Mouse (Mus musculus) cerebellum, adult 8-10 months (tissue): ENCODE results near the gene Eaf1.

Experiments
- DNase-seq: peaks from one replicate; pipeline ENCODE4 v3.0.0; 2022

Eaf1 gene

GRCm38 (mm10) chr14:31515895-31516294 lies 21.7 kb downstream of the Eaf1 start:
- DNase-seq: no peak

GRCm38 (mm10) chr14:31519165-31519564 lies 25.0 kb downstream of the Eaf1 start:
- DNase-seq: no peak

DNA sequence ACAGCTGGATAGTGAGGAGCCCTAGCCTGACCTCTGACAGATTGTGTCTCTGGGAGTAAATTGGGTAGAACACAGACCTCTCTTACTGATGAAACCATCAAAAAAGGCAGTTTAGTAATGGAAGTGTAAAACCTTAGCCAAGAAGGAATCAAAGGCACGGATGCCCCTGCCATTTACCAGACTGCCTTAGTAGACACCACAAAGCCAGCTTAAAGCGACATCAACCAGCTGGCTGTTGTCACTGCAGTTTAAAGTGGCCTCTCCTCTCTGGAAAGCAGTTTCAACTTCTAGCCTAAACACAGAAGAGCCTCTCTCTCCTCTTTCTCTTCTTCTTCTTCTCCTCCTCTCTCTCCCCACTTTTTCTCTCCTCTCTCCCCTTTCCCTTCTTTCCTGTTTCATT lies 27.1 kb downstream of the Eaf1 start:
- DNase-seq: no peak

GRCm38 (mm10) chr14:31525040-31525810 lies 31.0 kb downstream of the Eaf1 start:
- DNase-seq: no peak

DNA sequence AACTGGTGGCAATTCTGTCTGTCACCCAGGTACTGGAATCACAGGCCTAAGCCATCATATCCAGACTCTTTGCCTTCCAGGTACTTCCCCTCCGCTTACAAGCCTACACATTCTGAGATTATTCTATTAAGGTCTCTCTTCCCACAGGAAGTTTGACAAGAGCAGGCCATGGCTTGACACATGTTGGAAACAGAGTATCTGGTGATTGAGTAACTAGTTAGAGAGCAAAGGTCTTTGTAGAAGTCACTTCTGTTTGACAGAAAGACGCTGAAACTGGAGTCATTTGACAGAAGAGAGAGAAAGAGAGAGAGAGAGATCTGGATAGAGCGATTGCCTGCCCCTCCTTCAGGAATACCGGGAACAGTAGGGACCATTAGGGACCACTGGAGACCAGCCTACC lies 36.6 kb downstream of the Eaf1 start:
- DNase-seq: no peak

DNA sequence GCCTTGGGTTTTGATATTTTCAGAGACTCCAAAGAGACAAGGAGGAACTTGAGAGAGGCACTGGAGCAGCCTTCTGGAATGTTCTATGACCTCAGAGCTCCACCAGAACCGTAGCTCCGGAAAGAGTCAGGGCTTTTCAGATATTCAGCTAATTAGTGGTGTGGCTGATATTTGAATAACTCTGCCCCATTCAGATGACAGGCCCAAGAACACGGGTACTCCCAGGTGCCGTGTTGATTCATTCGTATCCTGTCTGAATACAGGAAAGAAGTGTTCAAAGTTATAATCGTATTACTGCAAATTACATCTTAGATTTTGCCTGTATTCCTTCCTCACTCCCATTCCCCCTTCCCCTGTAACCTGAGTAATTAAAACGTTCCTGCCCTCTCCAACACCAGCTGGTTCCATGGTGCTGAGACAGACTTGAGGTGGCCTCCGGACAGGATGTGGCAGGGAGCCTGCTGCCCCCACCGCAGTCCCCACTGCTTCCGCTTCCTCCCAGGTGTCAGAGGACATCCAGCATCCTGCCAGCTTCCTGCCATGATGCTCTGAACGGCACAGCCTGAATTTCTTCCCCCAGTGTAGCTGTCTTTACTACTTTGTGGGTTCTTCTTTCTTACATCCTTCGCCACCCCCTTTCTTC lies 37.4 kb downstream of the Eaf1 start:
- DNase-seq: no peak

DNA sequence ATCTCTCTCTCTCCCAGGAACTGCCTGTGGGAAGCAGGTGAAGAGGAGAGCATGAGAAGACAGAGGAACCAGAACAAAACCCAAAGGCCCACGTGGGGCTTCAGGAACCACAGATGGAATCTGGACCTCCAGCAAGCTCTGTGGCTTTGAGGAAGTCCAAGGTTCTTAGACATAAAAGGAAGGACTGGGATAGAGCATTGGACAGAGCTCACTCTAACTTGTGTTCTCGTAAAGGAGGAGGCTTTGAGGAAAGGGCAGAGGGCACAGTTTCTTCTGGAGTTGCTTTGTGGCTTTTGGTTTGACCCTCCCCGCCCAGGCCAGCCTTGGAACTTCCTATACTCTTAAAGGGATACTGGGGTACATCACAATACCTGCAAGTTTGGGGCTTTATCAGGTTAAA lies 38.5 kb downstream of the Eaf1 start:
- no peak for DNase-seq

DNA sequence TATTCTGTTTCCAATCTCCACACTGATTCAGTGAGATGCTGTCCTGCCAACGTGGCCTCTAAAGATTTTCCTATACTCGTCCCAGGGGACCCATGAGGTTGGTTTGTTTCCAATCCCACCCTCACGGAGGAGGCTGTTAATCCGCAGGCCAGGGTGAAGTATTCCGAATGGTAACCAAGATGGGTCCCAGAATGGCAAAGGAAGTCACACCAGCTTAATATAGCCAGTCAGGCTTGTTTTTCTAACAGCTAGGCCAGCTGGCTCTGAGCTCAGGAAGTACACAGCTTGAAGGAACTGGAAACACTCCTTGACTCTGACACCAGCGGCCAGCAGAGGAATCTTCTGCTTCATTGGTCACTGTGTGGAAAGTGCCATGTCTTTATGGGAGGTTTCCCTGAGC lies 43.1 kb downstream of the Eaf1 start:
- DNase-seq: peak; percentile 44

DNA sequence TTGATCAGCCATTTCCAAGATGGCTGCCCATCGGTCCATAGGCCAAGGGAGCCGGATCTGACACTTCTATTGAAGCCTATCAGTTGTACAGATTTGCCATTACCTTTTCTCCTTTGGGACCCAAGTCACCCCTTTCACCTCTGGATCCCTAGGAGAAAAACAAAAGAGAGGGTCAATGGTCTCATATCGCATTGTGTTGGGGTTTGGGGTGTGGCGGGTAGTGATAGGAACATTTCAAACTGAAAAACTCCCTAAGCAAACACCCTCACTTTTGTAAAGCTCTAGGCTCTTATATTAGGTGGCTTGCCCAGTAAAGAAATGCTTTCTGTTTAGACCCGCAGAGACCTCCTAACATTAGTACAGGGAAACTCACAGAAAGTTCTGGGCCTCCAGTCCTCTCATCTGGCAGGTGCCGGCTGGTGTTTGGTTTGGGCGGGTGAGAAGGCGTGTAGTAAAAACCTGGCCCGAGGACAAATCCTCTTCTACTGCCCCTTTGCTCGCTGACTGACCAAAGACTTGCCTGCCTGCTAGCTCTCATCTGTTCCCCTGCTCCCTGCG lies 49.8 kb downstream of the Eaf1 start:
- DNase-seq: no peak

DNA sequence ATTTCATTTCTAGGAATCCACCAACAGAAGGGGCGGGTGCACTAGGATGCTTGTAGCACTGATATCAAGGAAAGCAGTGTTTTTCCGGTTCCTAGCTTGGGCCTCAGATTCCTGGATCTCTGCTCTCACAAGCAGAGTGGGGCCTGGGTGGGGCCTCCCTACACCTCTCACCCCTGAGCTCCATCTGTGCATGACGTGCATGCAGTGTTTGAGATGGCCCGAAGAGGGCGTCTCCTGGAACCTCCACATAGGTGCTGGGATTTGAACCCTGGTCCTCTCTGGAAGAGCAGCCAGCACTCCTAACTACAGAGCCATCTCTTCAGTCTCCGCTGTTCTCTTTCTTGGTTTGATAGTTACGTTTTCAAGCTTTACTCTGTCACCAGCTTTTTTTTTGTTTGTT lies 60.8 kb downstream of the Eaf1 start:
- DNase-seq: no peak

DNA sequence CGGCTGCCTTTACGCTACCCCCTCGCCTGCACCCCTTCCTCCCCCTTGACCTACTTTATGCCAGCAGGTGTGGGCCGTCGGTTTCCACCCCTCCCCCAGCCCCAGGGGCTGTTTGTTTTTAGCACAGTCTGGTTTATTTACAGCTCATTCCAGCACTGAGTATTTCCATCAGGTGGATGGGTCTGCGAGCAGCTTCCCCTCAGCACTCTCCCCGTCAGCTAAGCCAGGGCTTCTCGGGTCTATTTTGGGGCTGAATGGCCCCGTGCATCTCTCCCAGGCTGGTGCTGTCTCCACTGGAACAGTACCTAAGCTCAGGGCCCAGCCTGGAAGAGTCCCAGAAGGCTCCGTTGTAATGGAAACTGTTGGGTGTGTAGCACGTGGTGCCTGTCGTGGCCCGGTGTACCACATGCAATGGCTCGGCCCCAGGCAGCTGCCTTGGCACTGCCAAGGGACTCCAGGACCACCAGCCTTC lies 61.8 kb downstream of the Eaf1 start:
- no peak for DNase-seq

- no peak for DNase-seq
Measured at GRCm38 (mm10) chr14:31556526-31557260, 62.5 kb downstream of the Eaf1 start.

DNA sequence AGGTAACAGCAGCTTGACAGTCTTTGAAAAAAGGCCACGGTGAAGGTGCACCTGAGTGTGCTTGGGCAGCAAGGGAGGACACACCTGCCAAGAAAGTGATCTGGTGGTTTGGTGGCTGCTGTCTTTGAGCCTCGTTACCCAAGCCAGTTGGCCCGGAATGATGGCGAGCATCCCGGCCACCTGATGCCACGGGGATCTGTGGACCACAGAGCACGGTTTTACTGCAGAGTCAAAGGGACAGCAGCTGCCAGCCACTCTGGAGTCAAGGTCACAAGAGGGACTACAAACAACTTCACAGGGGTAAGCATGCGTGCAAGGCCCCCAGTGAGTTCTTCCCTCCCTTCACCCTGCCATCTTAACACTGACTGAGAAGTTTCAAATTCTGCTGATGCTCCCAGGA lies 63.1 kb downstream of the Eaf1 start:
- peak; percentile 18 for DNase-seq

DNA sequence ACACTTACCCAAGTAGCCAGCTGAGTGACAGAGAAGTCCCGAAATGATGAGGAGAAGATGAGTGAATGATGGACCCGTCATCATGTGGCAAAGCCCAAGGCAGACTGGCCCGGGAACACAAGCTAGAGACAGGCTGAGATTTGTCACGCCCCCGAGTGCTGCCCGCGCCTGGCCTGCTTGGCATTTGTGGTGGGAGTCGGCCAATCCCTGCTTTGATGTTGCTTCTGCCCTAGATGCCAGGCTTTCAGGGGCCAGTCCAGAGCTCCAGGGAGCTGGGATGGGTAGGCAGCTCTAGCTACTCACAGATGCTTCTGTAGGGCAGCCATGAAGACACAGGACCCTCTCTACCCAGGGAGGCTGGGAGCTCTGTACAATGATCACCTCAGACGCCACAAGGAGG lies 63.6 kb downstream of the Eaf1 start:
- DNase-seq: no peak

- DNase-seq: no peak
Measured at GRCm38 (mm10) chr14:31559216-31559615, 65.0 kb downstream of the Eaf1 start.
